Mouse (Mus musculus) regulatory T cell (primary cell): ENCODE data around the gene U90926.

ENCODE experiments used
- in situ Hi-C: fragments of 300-600 bp; cut with MboI, MseI; formaldehyde crosslinking; loops from one replicate; pipeline ENCODE4 v1.15.1; 2025; ENCODE audit warnings: high pct_unique_total_duplicates

The U90926 gene

GRCm38 (mm10) chr5:92218915-92219793, 3.9 kb upstream of the U90926 start:
- in situ Hi-C loops = no loop called here

- in situ Hi-C loops = no loop called here
Measured at GRCm38 (mm10) chr5:92212231-92212630, 3.0 kb downstream of the U90926 start.

DNA sequence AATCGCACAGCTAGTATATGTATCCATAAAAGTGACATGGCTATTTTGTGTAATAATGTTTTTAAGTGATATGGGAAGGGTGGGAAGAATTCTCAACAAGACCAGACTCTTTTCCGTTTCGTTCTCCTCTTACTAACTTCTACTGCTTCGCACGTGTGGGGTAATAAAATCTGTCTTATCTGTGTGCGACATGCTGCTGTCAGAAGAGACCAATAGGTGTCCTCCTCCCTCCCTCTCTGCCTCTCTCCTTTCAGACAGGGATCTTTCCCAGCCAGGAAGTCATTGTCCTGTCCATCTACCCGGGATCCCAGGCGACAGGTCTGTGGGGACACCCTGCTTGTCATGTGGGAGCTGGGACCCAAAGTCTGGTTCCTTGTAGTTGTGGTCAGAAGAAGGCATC, 5.0 kb downstream of the U90926 start:
- in situ Hi-C loops = no loop called here

DNA sequence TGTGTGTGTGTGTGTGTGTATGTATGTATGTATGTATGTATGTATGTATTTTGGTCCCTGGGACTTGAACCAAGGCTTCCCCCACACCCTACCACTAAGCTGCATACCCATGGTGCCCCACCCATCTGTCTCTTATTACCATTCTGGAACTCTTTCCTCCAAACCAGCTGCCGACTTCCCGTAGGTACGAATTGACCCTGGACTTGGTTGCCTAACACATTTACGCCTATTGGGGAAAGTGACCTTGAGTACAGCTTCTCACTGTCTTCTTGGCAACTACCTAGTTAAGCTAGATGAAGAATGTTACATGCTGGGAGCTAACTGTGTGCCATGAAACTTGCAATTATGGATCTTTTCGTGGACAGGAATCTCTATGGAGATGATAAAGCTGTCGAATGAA, 9.1 kb downstream of the U90926 start:
- in situ Hi-C loops = no loop called here

- in situ Hi-C loops = no loop called here
Measured at GRCm38 (mm10) chr5:92205706-92206105, 9.5 kb downstream of the U90926 start.

- in situ Hi-C loops = no loop called here
Measured at GRCm38 (mm10) chr5:92205184-92205583, 10.0 kb downstream of the U90926 start.

DNA sequence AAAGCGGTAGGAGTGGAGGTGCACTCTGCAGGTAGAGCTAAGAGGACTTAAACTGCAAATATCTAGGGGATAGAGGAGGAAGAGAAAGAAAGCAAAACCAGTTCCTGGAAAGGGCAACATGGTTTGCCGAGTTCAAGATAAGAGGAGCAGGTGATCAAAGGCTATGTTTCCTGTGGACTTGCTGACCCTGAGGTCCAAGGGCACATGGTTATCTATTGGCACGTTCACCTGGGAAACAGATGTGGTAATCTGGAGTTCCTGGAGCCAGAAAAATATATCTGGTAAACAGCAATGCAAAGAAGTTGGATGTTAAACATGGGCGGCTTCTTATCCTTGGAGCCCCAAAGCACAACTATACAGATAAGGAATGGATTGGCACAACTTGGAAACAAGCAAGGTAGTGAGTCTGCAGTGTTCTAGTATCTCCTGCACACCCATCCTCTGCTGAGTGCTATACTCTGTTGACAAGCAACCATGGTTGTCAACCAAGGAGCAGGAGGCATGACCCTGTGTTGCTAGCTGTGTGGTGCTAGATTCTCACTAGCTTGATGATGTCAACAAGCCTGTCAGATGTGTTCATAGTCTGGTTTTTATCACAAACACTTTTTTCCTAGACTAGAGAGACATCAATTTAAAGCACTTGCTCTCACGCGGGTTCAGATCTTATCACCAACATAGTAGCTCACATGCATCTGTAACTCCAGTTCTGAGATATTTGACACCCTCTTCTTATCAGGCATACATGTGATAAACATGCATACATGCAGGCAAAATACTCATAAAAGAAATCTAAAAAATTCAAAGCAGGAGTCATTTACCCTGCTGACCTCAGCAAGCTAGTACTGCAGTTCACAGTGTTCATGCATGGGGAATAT, 10.8 kb downstream of the U90926 start:
- in situ Hi-C loops = no loop called here

GRCm38 (mm10) chr5:92198266-92198665, 16.9 kb downstream of the U90926 start:
- in situ Hi-C loops = loop anchor here (5.0 kb wide), 1 partner anchor 89 kb away; no protein-coding TSS in a partner anchor

DNA sequence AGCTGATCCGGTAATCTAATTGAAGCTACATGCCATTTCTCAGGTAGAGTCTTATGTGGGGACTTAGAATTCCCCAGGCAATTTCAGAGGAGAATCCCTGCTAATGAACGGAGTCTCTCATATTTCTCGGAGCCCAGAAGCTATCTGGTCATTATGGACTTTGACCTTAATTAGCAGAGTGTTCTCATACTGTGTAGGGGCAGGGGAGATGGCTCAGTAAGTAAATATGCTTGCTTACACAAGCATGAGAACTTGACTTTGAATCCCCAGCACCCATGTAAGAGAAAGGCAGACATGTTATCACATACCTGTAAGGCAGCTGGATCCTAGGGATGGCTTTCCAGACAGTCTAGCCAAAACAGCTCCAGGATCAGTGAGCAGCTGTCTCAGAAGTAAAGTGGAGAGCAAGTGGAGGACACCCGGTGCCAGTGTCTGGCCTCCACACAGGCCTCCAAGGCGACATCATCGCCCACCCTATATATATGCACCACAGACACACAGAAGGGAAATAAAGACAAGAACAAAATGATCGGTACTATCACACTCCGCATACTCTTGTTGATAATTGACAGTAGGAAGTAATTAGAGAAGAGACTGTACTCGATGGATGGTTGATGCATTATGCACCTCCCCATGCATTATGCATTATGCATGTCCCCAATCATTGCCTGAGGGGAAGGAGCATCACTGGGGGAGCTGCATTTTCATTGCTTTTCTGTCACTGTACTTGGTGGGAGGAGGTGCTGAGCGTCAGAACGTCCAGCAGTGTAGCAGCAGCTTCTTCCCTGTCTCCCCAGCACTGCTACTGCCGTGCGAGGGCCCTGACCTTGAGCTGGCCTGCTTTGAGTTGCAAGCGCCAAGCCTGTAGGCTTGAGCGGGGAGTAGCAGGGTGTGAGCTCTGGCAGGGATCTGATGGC, 18.1 kb downstream of the U90926 start:
- in situ Hi-C loops = loop anchor here (5.0 kb wide), 1 partner anchor 90 kb away; no protein-coding TSS in a partner anchor

GRCm38 (mm10) chr5:92195716-92196115, 19.5 kb downstream of the U90926 start:
- in situ Hi-C loops = loop anchor here (5.0 kb wide), 1 partner anchor 92 kb away; no protein-coding TSS in a partner anchor

- in situ Hi-C loops = no loop called here
Measured at GRCm38 (mm10) chr5:92188881-92189483, 26.2 kb downstream of the U90926 start.

- in situ Hi-C loops = no loop called here
Measured at GRCm38 (mm10) chr5:92183071-92183830, 32.0 kb downstream of the U90926 start.

GRCm38 (mm10) chr5:92165976-92166375, 49.2 kb downstream of the U90926 start:
- in situ Hi-C loops = no loop called here
